Mouse (Mus musculus) MEL (cell line): ENCODE measurements around the gene Pdcd2l.

ENCODE experiments used
- CTCF ChIP-seq, 3 experiments: IDR thresholded peaks in 2 of 3; conservative IDR thresholded peaks in 1 of 3; 2 replicates each; pipeline ENCODE4 v1.5.1; 2011 to 2012; ENCODE audit warnings: low read length in 3 of 3, low read depth in 2 of 3, mild to moderate bottlenecking in 2 of 3, improper control_type of control experiment in 1 of 3, inconsistent platforms in 1 of 3, mixed read lengths in 1 of 3, moderate library complexity in 1 of 3; ENCODE audit not compliant: control insufficient read depth in 1 of 3, insufficient read depth in 1 of 3, poor library complexity in 1 of 3, severe bottlenecking in 1 of 3
- EP300 ChIP-seq, 2 experiments: IDR thresholded peaks; 2 replicates each; pipeline ENCODE4 v1.6.1; 2011; ENCODE audit warnings: improper control_type of control experiment in 2 of 2, low read length in 2 of 2, low read depth in 1 of 2, mild to moderate bottlenecking in 1 of 2
- GATA1 ChIP-seq: IDR thresholded peaks from 2 replicates; pipeline ENCODE4 v1.6.1; 2011; ENCODE audit warnings: low read depth, low read length, improper control_type of control experiment
- MAZ ChIP-seq: IDR thresholded peaks from 2 replicates; pipeline ENCODE4 v1.6.1; 2012; ENCODE audit warnings: low read depth, mild to moderate bottlenecking, inconsistent platforms, low read length, improper control_type of control experiment
- NELFE ChIP-seq: IDR thresholded peaks from 2 replicates; pipeline ENCODE4 v1.6.1; 2011; ENCODE audit warnings: low read depth, low read length, improper control_type of control experiment
- SMC3 ChIP-seq: IDR thresholded peaks from 2 replicates; pipeline ENCODE4 v1.6.1; 2011; ENCODE audit warnings: low read depth, low read length, improper control_type of control experiment
- ZKSCAN1 ChIP-seq: IDR thresholded peaks from 2 replicates; pipeline ENCODE4 v1.6.1; 2012; ENCODE audit warnings: low read depth, mild to moderate bottlenecking, inconsistent platforms, low read length, improper control_type of control experiment, moderate library complexity
- ZMIZ1 ChIP-seq: IDR thresholded peaks from 2 replicates; pipeline ENCODE4 v1.6.1; 2012; ENCODE audit warnings: low read depth, mild to moderate bottlenecking, inconsistent platforms, low read length, improper control_type of control experiment, moderate library complexity

DNA sequence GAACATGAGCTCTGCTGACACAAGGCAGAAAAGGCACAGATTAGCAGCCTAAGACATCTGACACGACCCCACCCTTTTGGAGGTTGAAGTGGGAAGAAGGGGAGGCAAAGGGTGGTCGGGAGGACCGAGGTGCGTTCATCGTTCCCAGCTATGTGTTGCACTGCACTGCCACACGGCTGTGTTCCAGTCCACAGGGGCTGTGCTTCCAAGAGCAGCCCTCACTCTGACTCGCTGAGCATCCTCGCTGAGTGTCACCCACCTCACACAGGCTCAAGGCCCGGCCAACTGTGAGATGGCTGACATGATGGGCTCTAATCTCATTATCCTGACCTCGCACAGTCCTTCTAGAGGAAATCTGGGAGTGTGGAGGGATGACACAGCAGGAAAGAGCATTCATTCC, 20.0 kb upstream of the Pdcd2l start:
- TF ChIP-seq MAZ (no peak), SMC3 (no peak), EP300 (IDR thresholded peaks at IDR 0.05; ENCODE audit: low read depth in 1 of 2, low read length in 2 of 2) (no peak), ZMIZ1 (no peak), GATA1 (no peak), ZKSCAN1 (no peak), CTCF (IDR thresholded peaks at IDR 0.05 in 2 of 3, conservative IDR thresholded peaks at IDR 0.05 in 1 of 3; ENCODE audit: control insufficient read depth in 1 of 3, insufficient read depth in 1 of 3, low read depth in 2 of 3, low read length in 3 of 3, poor library complexity in 1 of 3, severe bottlenecking in 1 of 3) (no peak), NELFE (no peak)
